Mouse (Mus musculus): Measurements from ENCODE around the gene Sertad1. TPM values are rescaled to one million over a fixed set of nuclear protein-coding genes. Genes with fewer than 3 reads are reported as not detected.

Gene Sertad1
- total and polyA plus RNA-seq, 3 experiments: 7.6 to 14.0 (median 10.2) TPM

DNA sequence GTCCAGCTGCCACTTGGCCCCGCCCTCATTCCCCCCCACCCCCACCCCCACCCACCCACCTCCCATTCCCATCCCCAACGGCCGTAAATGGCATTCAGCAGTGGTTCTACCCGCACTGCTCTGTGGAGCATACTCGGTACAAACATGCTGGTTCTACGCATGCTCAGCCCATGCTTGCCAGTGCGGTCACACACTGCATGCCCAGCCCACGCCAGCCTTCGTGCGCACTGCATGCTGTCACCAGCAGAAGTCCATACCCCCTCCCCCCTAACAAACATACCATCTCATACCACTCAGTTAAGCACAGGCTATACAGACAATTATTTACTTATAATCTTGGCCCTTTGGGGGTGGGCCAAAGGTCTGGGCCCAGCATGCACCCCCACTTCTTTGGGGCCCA lies 45.0 kb downstream of the Sertad1 start:
- H3K4me1 ChIP-seq (ENCODE audit: control insufficient read depth, insufficient read depth, low read length): no peaks in the 10 kb centered on the region
- DNase-seq: no peak
- no peak overlapping the region for H3K9ac ChIP-seq (ENCODE audit: low read depth, low read length)
- no peaks in the 10 kb centered on the region for H3K27me3 ChIP-seq (ENCODE audit: control insufficient read depth, insufficient read depth, low read length)
- H3K79me2 ChIP-seq (replicated peaks; ENCODE audit: control insufficient read depth, insufficient read depth, low read length): no peaks in the 10 kb centered on the region
- TF ChIP-seq POLR2A (IDR thresholded peaks at IDR 0.05; ENCODE audit: insufficient read depth, low read depth, low read length): no peak
- TF ChIP-seq CTCF (IDR thresholded peaks at IDR 0.05): no peak
- no peak for TF ChIP-seq EP300 (IDR thresholded peaks at IDR 0.05; ENCODE audit: insufficient read depth, low read depth, low read length)
- intact Hi-C loops (cut with DNase I): no loop called here
- no peaks in the 10 kb centered on the region for H3K36me3 ChIP-seq (ENCODE audit: control insufficient read depth, insufficient read depth, low read length)
- whole genome bisulfite sequencing: 90% methylated on average over 10 of the region's 10 CpGs
- H3K27ac ChIP-seq: no peak overlapping the region
- H3K4me3 ChIP-seq: no peak overlapping the region

DNA sequence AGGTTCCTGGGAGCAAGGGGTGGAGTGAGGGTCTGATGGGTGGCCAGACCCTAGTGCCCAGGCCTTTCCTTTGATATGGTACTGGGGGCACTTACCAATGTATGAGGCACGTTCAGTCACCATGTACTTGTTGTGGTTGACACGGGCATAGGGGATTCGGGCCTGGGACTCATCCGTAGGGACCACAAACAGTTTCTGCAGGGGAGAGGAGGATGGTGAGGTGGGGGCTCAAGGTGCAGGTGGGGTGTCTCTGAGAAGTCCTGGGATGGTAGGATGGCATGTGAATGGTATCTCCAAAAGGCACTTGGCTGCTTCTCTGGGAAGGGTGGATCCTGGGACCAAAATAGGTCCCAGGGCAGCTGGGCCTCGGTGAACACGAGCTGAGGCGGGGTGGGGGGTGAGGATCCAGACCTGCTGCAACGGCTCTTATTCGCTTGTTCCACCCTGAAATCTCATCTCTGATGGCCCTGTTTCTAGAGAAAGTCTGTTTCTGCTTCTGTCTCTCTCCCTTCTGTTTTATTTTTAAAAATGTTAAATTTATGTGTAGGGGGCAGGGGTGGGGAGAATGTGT lies 45.9 kb downstream of the Sertad1 start:
- 73% methylated on average over 9 of the region's 9 CpGs for WGBS
- Histone ChIP-seq H3K4me1 (ENCODE audit: control insufficient read depth, insufficient read depth, low read length) (no peaks in the 10 kb centered on the region), H3K79me2 (replicated peaks; ENCODE audit: control insufficient read depth, insufficient read depth, low read length) (no peaks in the 10 kb centered on the region), H3K27ac (no peak overlapping the region), H3K9ac (ENCODE audit: low read depth, low read length) (no peak overlapping the region), H3K36me3 (ENCODE audit: control insufficient read depth, insufficient read depth, low read length) (no peaks in the 10 kb centered on the region), H3K4me3 (no peak overlapping the region), H3K27me3 (ENCODE audit: control insufficient read depth, insufficient read depth, low read length) (no peaks in the 10 kb centered on the region)
- no peak for TF ChIP-seq POLR2A (IDR thresholded peaks at IDR 0.05; ENCODE audit: insufficient read depth, low read depth, low read length)
- TF ChIP-seq CTCF (IDR thresholded peaks at IDR 0.05): no peak
- TF ChIP-seq EP300 (IDR thresholded peaks at IDR 0.05; ENCODE audit: insufficient read depth, low read depth, low read length): no peak
- intact Hi-C loops (cut with DNase I): no loop called here
- DNase-seq: no peak

DNA sequence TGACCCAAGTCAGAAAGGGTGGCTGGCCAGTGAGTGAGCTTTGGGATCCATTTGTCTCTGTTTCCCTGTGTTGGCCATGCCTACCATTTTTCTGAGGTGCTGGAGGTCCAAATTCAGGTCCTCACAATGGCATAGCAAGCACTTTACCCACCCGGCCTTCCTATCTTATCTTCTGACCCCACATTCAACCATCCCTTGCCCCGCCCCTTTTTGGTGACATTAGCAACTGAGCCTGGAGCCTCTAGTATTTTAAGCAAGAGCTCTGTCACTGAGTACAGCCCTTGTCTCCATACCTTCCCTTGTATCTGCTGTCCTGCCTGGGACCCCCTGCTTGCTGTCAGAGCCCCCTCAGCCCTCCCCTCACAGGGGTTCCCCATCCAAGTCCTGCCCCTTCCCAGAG lies 48.7 kb downstream of the Sertad1 start:
- Histone ChIP-seq H3K4me3 (no peak overlapping the region), H3K36me3 (ENCODE audit: control insufficient read depth, insufficient read depth, low read length) (no peaks in the 10 kb centered on the region), H3K27ac (no peak overlapping the region), H3K27me3 (ENCODE audit: control insufficient read depth, insufficient read depth, low read length) (no peaks in the 10 kb centered on the region), H3K79me2 (replicated peaks; ENCODE audit: control insufficient read depth, insufficient read depth, low read length) (no peaks in the 10 kb centered on the region), H3K9ac (ENCODE audit: low read depth, low read length) (no peak overlapping the region), H3K4me1 (ENCODE audit: control insufficient read depth, insufficient read depth, low read length) (no peaks in the 10 kb centered on the region)
- intact Hi-C loops (cut with DNase I): no loop called here
- WGBS: 74% methylated on average over 2 of the region's 2 CpGs
- no peak for DNase-seq
- no peak for TF ChIP-seq POLR2A (IDR thresholded peaks at IDR 0.05; ENCODE audit: insufficient read depth, low read depth, low read length)
- no peak for TF ChIP-seq CTCF (IDR thresholded peaks at IDR 0.05)
- no peak for TF ChIP-seq EP300 (IDR thresholded peaks at IDR 0.05; ENCODE audit: insufficient read depth, low read depth, low read length)

DNA sequence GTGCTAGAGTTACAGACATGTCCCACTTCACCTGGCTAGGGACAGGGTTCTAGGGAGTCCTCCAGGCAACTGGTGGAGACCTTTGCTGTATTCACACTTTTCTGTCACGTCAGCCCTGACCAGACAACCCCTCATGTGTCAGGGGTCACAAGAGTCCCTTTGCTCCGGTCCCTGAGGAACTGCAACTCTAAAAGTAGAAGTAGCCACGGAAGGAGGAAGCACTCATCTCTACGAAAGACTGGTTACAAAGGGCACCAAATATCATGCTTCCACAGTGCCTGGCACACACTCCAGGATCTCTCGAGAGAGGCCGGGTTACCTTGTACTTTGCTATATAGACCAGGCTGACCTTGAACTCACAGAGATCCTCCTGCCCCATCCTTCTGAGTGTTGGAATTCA lies 49.9 kb downstream of the Sertad1 start:
- H3K79me2 ChIP-seq (replicated peaks; ENCODE audit: control insufficient read depth, insufficient read depth, low read length): no peaks in the 10 kb centered on the region
- H3K36me3 ChIP-seq (ENCODE audit: control insufficient read depth, insufficient read depth, low read length): no peaks in the 10 kb centered on the region
- H3K4me1 ChIP-seq (ENCODE audit: control insufficient read depth, insufficient read depth, low read length): no peaks in the 10 kb centered on the region
- H3K27ac ChIP-seq: no peak overlapping the region
- intact Hi-C loops (cut with DNase I): no loop called here
- H3K4me3 ChIP-seq: no peak overlapping the region
- no peaks in the 10 kb centered on the region for H3K27me3 ChIP-seq (ENCODE audit: control insufficient read depth, insufficient read depth, low read length)
- no peak overlapping the region for H3K9ac ChIP-seq (ENCODE audit: low read depth, low read length)
- no peak for DNase-seq
- 86% methylated on average over 6 of the region's 6 CpGs for whole genome bisulfite sequencing
- TF ChIP-seq EP300 (IDR thresholded peaks at IDR 0.05; ENCODE audit: insufficient read depth, low read depth, low read length) (no peak), POLR2A (IDR thresholded peaks at IDR 0.05; ENCODE audit: insufficient read depth, low read depth, low read length) (no peak), CTCF (IDR thresholded peaks at IDR 0.05) (no peak)

DNA sequence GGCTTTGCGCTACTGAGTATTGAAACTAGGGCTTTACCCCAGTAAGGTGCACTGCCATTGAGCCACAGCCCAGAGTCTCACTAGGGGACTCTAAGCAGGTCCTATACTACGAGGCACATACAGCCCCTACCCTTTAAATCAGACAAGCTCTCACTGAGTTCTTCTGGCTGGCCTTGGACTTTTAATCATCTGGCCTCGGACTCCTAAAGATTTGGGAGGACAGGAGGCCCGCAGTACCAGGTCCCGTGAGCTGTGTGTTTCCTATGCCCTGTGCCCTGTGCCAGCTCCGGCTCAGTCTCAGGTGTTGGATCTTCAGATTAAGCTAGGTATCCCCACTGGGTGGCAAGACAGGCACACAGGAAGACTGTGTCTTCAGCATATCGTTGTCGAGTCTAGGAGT lies 51.3 kb downstream of the Sertad1 start:
- no peak overlapping the region for H3K9ac ChIP-seq (ENCODE audit: low read depth, low read length)
- no peaks in the 10 kb centered on the region for H3K27me3 ChIP-seq (ENCODE audit: control insufficient read depth, insufficient read depth, low read length)
- H3K27ac ChIP-seq: no peak overlapping the region
- no peaks in the 10 kb centered on the region for H3K79me2 ChIP-seq (replicated peaks; ENCODE audit: control insufficient read depth, insufficient read depth, low read length)
- DNase-seq: no peak
- TF ChIP-seq POLR2A (IDR thresholded peaks at IDR 0.05; ENCODE audit: insufficient read depth, low read depth, low read length) (no peak), CTCF (IDR thresholded peaks at IDR 0.05) (no peak), EP300 (IDR thresholded peaks at IDR 0.05; ENCODE audit: insufficient read depth, low read depth, low read length) (no peak)
- H3K4me1 ChIP-seq (ENCODE audit: control insufficient read depth, insufficient read depth, low read length): no peaks in the 10 kb centered on the region
- H3K4me3 ChIP-seq: no peak overlapping the region
- WGBS: 94% methylated on average over 8 of the region's 8 CpGs
- no peaks in the 10 kb centered on the region for H3K36me3 ChIP-seq (ENCODE audit: control insufficient read depth, insufficient read depth, low read length)
- intact Hi-C loops (cut with DNase I): no loop called here

DNA sequence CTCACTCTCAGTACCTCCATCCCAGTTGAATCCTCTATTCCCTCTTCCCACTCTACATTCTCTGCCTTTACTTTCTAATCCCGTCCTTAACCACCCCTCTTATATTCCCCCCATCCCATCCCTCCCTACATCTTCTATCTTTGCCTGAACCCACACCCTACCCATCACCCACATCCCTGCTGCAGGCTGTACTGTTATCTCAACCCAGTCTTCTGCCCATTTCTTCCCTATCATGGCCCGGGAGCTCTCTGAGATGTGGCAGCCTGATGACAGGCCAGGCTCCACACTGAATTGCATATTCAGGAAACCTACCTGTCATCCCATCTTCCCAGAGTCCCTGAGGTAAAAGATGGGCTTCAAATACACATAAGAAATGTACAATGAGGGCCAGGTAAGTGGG lies 52.1 kb downstream of the Sertad1 start:
- Histone ChIP-seq H3K27me3 (ENCODE audit: control insufficient read depth, insufficient read depth, low read length) (no peaks in the 10 kb centered on the region), H3K4me1 (ENCODE audit: control insufficient read depth, insufficient read depth, low read length) (no peaks in the 10 kb centered on the region; the same call in 1 of the 2 replicates), H3K79me2 (replicated peaks; ENCODE audit: control insufficient read depth, insufficient read depth, low read length) (no peaks in the 10 kb centered on the region), H3K36me3 (ENCODE audit: control insufficient read depth, insufficient read depth, low read length) (no peaks in the 10 kb centered on the region), H3K9ac (ENCODE audit: low read depth, low read length) (no peak overlapping the region), H3K27ac (no peak overlapping the region), H3K4me3 (no peak overlapping the region)
- TF ChIP-seq POLR2A (IDR thresholded peaks at IDR 0.05; ENCODE audit: insufficient read depth, low read depth, low read length) (no peak), EP300 (IDR thresholded peaks at IDR 0.05; ENCODE audit: insufficient read depth, low read depth, low read length) (no peak), CTCF (IDR thresholded peaks at IDR 0.05) (no peak)
- intact Hi-C loops (cut with DNase I): no loop called here
- no peak for DNase-seq
- WGBS: 80% methylated on average over 2 of the region's 2 CpGs

Other genes starting within 250 kb of the Sertad1 start
- 1 to 10 TPM; 3.7 to 6.1 TPM for gene Numbl, start 228.5 kb upstream of the Sertad1 start, total RNA-seq (2021)
- 7.8 and 9.7 TPM in 2 replicates for gene Numbl, start 228.5 kb upstream of the Sertad1 start, polyA plus RNA-seq (2012; rRNA removed)
- 100 to 1,000 TPM; 187 to 221 TPM for gene Ltbp4, start 149.2 kb upstream of the Sertad1 start, total RNA-seq (2021)
- 349 and 374 TPM in 2 replicates for gene Ltbp4, start 149.2 kb upstream of the Sertad1 start, polyA plus RNA-seq (2012; rRNA removed)
- gene Shkbp1, start 130.9 kb upstream of the Sertad1 start, total RNA-seq (2021): 1 to 10 TPM; 4.6 to 7.1 TPM
- gene Shkbp1, start 130.9 kb upstream of the Sertad1 start, polyA plus RNA-seq (2012; rRNA removed): 17.3 and 20.2 TPM in 2 replicates
- under 1 TPM in 1 of 2 experiments, not detected in 1; 0.52 TPM for gene Gm20479, start 129.5 kb upstream of the Sertad1 start, total RNA-seq (2021)
- not detected in 2 replicates for gene Gm20479, start 129.5 kb upstream of the Sertad1 start, polyA plus RNA-seq (2012; rRNA removed)
- under 1 TPM; 0.18 to 0.20 TPM for gene Sptbn4, start 39.2 kb upstream of the Sertad1 start, total RNA-seq (2021)
- gene Sptbn4, start 39.2 kb upstream of the Sertad1 start, polyA plus RNA-seq (2012; rRNA removed): 0.23 and 0.44 TPM in 2 replicates
- 10 to 100 TPM; 29.9 to 31.7 TPM for gene Blvrb, start 38.9 kb upstream of the Sertad1 start, total RNA-seq (2021)
- 41.7 and 46.2 TPM in 2 replicates for gene Blvrb, start 38.9 kb upstream of the Sertad1 start, polyA plus RNA-seq (2012; rRNA removed)
- gene Sertad3, start 13.1 kb upstream of the Sertad1 start, total RNA-seq (2021): 1 to 10 TPM; 3.5 to 6.2 TPM
- 6.9 TPM in 2 replicates for gene Sertad3, start 13.1 kb upstream of the Sertad1 start, polyA plus RNA-seq (2012; rRNA removed)
- gene Prx, start 12.4 kb downstream of the Sertad1 start, total RNA-seq (2021): under 1 TPM; 0.59 to 0.81 TPM
- gene Prx, start 12.4 kb downstream of the Sertad1 start, polyA plus RNA-seq (2012; rRNA removed): 0.59 and 0.61 TPM in 2 replicates
- gene Hipk4, start 36.4 kb downstream of the Sertad1 start, total RNA-seq (2021): under 1 TPM; 0.10 to 0.14 TPM
- gene Hipk4, start 36.4 kb downstream of the Sertad1 start, polyA plus RNA-seq (2012; rRNA removed): 0.20 and 0.21 TPM in 2 replicates
- gene Pld3, start 66.3 kb downstream of the Sertad1 start, total RNA-seq (2021): 10 to 100 TPM; 22.9 to 30.6 TPM
- 54.8 and 68.1 TPM in 2 replicates for gene Pld3, start 66.3 kb downstream of the Sertad1 start, polyA plus RNA-seq (2012; rRNA removed)
- 10 to 100 TPM; 72.0 to 72.1 TPM for gene 2310022A10Rik, start 66.3 kb downstream of the Sertad1 start, total RNA-seq (2021)
- 79.5 and 87.4 TPM in 2 replicates for gene 2310022A10Rik, start 66.3 kb downstream of the Sertad1 start, polyA plus RNA-seq (2012; rRNA removed)
- 100 to 1,000 TPM; 181 to 219 TPM for gene Akt2, start 104.6 kb downstream of the Sertad1 start, total RNA-seq (2021)
- 134 and 181 TPM in 2 replicates for gene Akt2, start 104.6 kb downstream of the Sertad1 start, polyA plus RNA-seq (2012; rRNA removed)
- gene Ttc9b, start 167.0 kb downstream of the Sertad1 start, total RNA-seq (2021): not detected
- gene Ttc9b, start 167.0 kb downstream of the Sertad1 start, polyA plus RNA-seq (2012; rRNA removed): not detected in 2 replicates
- gene Map3k10, start 187.7 kb downstream of the Sertad1 start, total RNA-seq (2021): 10 to 100 TPM; 20.6 to 21.7 TPM
- 13.5 and 14.6 TPM in 2 replicates for gene Map3k10, start 187.7 kb downstream of the Sertad1 start, polyA plus RNA-seq (2012; rRNA removed)
- gene Zfp607b, start 202.4 kb downstream of the Sertad1 start, total RNA-seq (2021): under 1 TPM; 0.42 to 0.52 TPM
- gene Zfp607b, start 202.4 kb downstream of the Sertad1 start, polyA plus RNA-seq (2012; rRNA removed): 0.18 and 0.20 TPM in 2 replicates
- gene Zfp60, start 244.5 kb downstream of the Sertad1 start, total RNA-seq (2021): 1 to 10 TPM; 8.8 to 8.9 TPM
- gene Zfp60, start 244.5 kb downstream of the Sertad1 start, polyA plus RNA-seq (2012; rRNA removed): 1.6 and 3.7 TPM in 2 replicates